Mouse (Mus musculus) neural tube, embryonic 15.5 days (tissue): ENCODE data around the gene Gm21992. TPM values are rescaled to one million over a fixed set of nuclear protein-coding genes. Genes with fewer than 3 reads are reported as not detected.

Experiments used
- ATAC-seq: fragments of 200-750 bp; cut with Nextera tagmentation; 2 replicates; pipeline ENCODE4 v1.8.0; 2017; ENCODE audit warnings: mild to moderate bottlenecking, moderate TSS enrichment, moderate library complexity; ENCODE audit not compliant: low FRiP score
- H3K27ac ChIP-seq: fragments of 300-500 bp; sonication (generic); replicated peaks from 2 replicates; pipeline ENCODE4 v1.5.1; 2015; ENCODE audit warnings: mild to moderate bottlenecking, inconsistent platforms
- H3K27me3 ChIP-seq: fragments of 300-500 bp; sonication (generic); replicated peaks from 2 replicates; pipeline ENCODE4 v1.6.1; 2015; ENCODE audit warnings: inconsistent platforms
- H3K36me3 ChIP-seq: fragments of 300-500 bp; sonication (generic); 2 replicates; pipeline ENCODE4 v1.6.1; 2015; ENCODE audit warnings: inconsistent platforms
- H3K4me1 ChIP-seq: fragments of 300-500 bp; sonication (generic); 2 replicates; pipeline ENCODE4 v1.6.1; 2015; ENCODE audit warnings: inconsistent platforms
- H3K4me2 ChIP-seq: fragments of 300-500 bp; sonication (generic); 2 replicates; pipeline ENCODE4 v1.6.1; 2015; ENCODE audit warnings: inconsistent platforms, mild to moderate bottlenecking, moderate library complexity
- H3K4me3 ChIP-seq: fragments of 300-500 bp; sonication (generic); replicated peaks from 2 replicates; pipeline ENCODE4 v1.5.1; 2015; ENCODE audit warnings: mild to moderate bottlenecking, inconsistent platforms
- H3K9ac ChIP-seq: fragments of 300-500 bp; sonication (generic); replicated peaks from 2 replicates; pipeline ENCODE4 v1.6.1; 2015; ENCODE audit warnings: mild to moderate bottlenecking, inconsistent platforms
- H3K9me3 ChIP-seq: fragments of 300-500 bp; sonication (generic); replicated peaks from 2 replicates; pipeline ENCODE4 v1.6.1; 2016; ENCODE audit warnings: inconsistent platforms
- WGBS: fragments of 180-500 bp; shearing (Covaris S2); methylation state at CpG from one replicate; pipeline ENCODE4 v1.1.7; 2015; ENCODE audit warnings: mixed read lengths; 5-methylcytosine and 5-hydroxymethylcytosine counted together
- polyA plus RNA-seq: library from polyadenylated mRNA; unstranded; fragments of >200 nt; fragmentation: Nextera tagmentation; extraction: Ambion mirVana; gene quantifications from 2 replicates; pipeline ENCODE4 v1.2.1, GENCODE M21; 2015

Gene Gm21992
- polyA plus RNA-seq, 1 experiment from 2014 or later: 14.8 TPM

- WGBS: 91% methylated on average over 14 of the region's 14 CpGs
- no peak for ATAC-seq
- Histone ChIP-seq H3K4me2 (no peak overlapping the region), H3K9ac (no peak overlapping the region), H3K27ac (no peak overlapping the region), H3K4me1 (no peaks in the 10 kb centered on the region), H3K9me3 (no peaks in the 10 kb centered on the region), H3K36me3 (peaks cover 90% of the 10 kb centered on the region), H3K27me3 (no peaks in the 10 kb centered on the region), H3K4me3 (no peak overlapping the region)
Observed at GRCm38 (mm10) chr19:4746611-4747010, 64.8 kb downstream of the Gm21992 start.

GRCm38 (mm10) chr19:4745681-4746080, 65.7 kb downstream of the Gm21992 start:
- H3K4me2 ChIP-seq: no peak overlapping the region

GRCm38 (mm10) chr19:4745057-4745456, 66.4 kb downstream of the Gm21992 start:
- H3K9ac ChIP-seq: no peak overlapping the region

More at GRCm38 (mm10) chr19:4745681-4746080, 65.7 kb downstream of the Gm21992 start:
- no peaks in the 10 kb centered on the region for H3K27me3 ChIP-seq
- H3K9me3 ChIP-seq: no peaks in the 10 kb centered on the region
- H3K9ac ChIP-seq: no peak overlapping the region
- WGBS: 93% methylated on average over 10 of the region's 10 CpGs
- H3K4me1 ChIP-seq: no peaks in the 10 kb centered on the region
- H3K4me3 ChIP-seq: no peak overlapping the region
- H3K27ac ChIP-seq: no peak overlapping the region
- H3K36me3 ChIP-seq: peaks cover 91% of the 10 kb centered on the region
- ATAC-seq: no peak

GRCm38 (mm10) chr19:4744026-4744425, 67.4 kb downstream of the Gm21992 start:
- peaks cover 91% of the 10 kb centered on the region for H3K36me3 ChIP-seq
- no peak overlapping the region for H3K4me3 ChIP-seq
- no peak overlapping the region for H3K9ac ChIP-seq
- H3K27me3 ChIP-seq: no peaks in the 10 kb centered on the region
- H3K4me1 ChIP-seq: no peaks in the 10 kb centered on the region
- H3K9me3 ChIP-seq: no peaks in the 10 kb centered on the region
- no peak overlapping the region for H3K4me2 ChIP-seq
- H3K27ac ChIP-seq: no peak overlapping the region
- 86% methylated on average over 14 of the region's 14 CpGs for WGBS
- ATAC-seq: no peak

More at GRCm38 (mm10) chr19:4745057-4745456, 66.4 kb downstream of the Gm21992 start:
- Histone ChIP-seq H3K9me3 (no peaks in the 10 kb centered on the region), H3K4me2 (no peak overlapping the region), H3K27me3 (no peaks in the 10 kb centered on the region), H3K27ac (no peak overlapping the region), H3K36me3 (peaks cover 91% of the 10 kb centered on the region), H3K4me3 (no peak overlapping the region), H3K4me1 (no peaks in the 10 kb centered on the region)
- 70% methylated on average over 9 of the region's 9 CpGs for WGBS
- ATAC-seq: no peak

GRCm38 (mm10) chr19:4743524-4743923, 67.9 kb downstream of the Gm21992 start:
- Histone ChIP-seq H3K4me1 (no peaks in the 10 kb centered on the region), H3K4me3 (no peak overlapping the region), H3K9ac (no peak overlapping the region), H3K27ac (no peak overlapping the region), H3K27me3 (no peaks in the 10 kb centered on the region), H3K9me3 (no peaks in the 10 kb centered on the region), H3K4me2 (no peak overlapping the region), H3K36me3 (peaks cover 89% of the 10 kb centered on the region)
- 41% methylated on average over 5 of the region's 5 CpGs for WGBS
- no peak for ATAC-seq

GRCm38 (mm10) chr19:4742229-4742628, 69.2 kb downstream of the Gm21992 start:
- H3K9ac ChIP-seq: no peak overlapping the region
- 90% methylated on average over 6 of the region's 6 CpGs for WGBS

GRCm38 (mm10) chr19:4741482-4741881, 69.9 kb downstream of the Gm21992 start:
- H3K9ac ChIP-seq: no peak overlapping the region
- no peaks in the 10 kb centered on the region for H3K9me3 ChIP-seq
- H3K27me3 ChIP-seq: no peaks in the 10 kb centered on the region
- no peak for ATAC-seq
- H3K27ac ChIP-seq: no peak overlapping the region
- no peaks in the 10 kb centered on the region for H3K4me1 ChIP-seq
- H3K36me3 ChIP-seq: peaks cover 88% of the 10 kb centered on the region
- no peak overlapping the region for H3K4me2 ChIP-seq
- no peak overlapping the region for H3K4me3 ChIP-seq
- WGBS: 83% methylated on average over 10 of the region's 10 CpGs

More at GRCm38 (mm10) chr19:4742229-4742628, 69.2 kb downstream of the Gm21992 start:
- ATAC-seq: no peak
- Histone ChIP-seq H3K27me3 (no peaks in the 10 kb centered on the region), H3K4me1 (no peaks in the 10 kb centered on the region), H3K9me3 (no peaks in the 10 kb centered on the region), H3K36me3 (peaks cover 89% of the 10 kb centered on the region), H3K4me3 (no peak overlapping the region), H3K4me2 (no peak overlapping the region), H3K27ac (no peak overlapping the region)

GRCm38 (mm10) chr19:4739762-4740161, 71.7 kb downstream of the Gm21992 start:
- Histone ChIP-seq H3K9ac (no peak overlapping the region), H3K4me3 (no peak overlapping the region), H3K4me1 (no peaks in the 10 kb centered on the region), H3K4me2 (no peak overlapping the region), H3K36me3 (peaks cover 83% of the 10 kb centered on the region), H3K27ac (no peak overlapping the region), H3K27me3 (no peaks in the 10 kb centered on the region), H3K9me3 (no peaks in the 10 kb centered on the region)
- ATAC-seq: no peak
- 94% methylated on average over 5 of the region's 5 CpGs for WGBS

- WGBS: 91% methylated on average over 11 of the region's 11 CpGs
- no peak overlapping the region for H3K27ac ChIP-seq
- no peaks in the 10 kb centered on the region for H3K9me3 ChIP-seq
- H3K27me3 ChIP-seq: no peaks in the 10 kb centered on the region
- no peaks in the 10 kb centered on the region for H3K4me1 ChIP-seq
- H3K4me2 ChIP-seq: no peak overlapping the region
- H3K9ac ChIP-seq: no peak overlapping the region
- no peak for ATAC-seq
- H3K4me3 ChIP-seq: no peak overlapping the region
- H3K36me3 ChIP-seq: peaks cover 84% of the 10 kb centered on the region
Observed at GRCm38 (mm10) chr19:4739053-4739452, 72.4 kb downstream of the Gm21992 start.

GRCm38 (mm10) chr19:4737866-4738265, 73.5 kb downstream of the Gm21992 start:
- Histone ChIP-seq H3K4me2 (no peak overlapping the region), H3K27ac (no peak overlapping the region), H3K27me3 (no peaks in the 10 kb centered on the region), H3K9ac (no peak overlapping the region), H3K4me3 (no peak overlapping the region), H3K4me1 (no peaks in the 10 kb centered on the region), H3K36me3 (peaks cover 89% of the 10 kb centered on the region), H3K9me3 (no peaks in the 10 kb centered on the region)
- no peak for ATAC-seq
- 84% methylated on average over 13 of the region's 13 CpGs for WGBS

- Histone ChIP-seq H3K9ac (no peak overlapping the region), H3K27ac (no peak overlapping the region), H3K4me2 (no peak overlapping the region), H3K4me1 (no peaks in the 10 kb centered on the region), H3K4me3 (no peak overlapping the region), H3K27me3 (no peaks in the 10 kb centered on the region), H3K9me3 (no peaks in the 10 kb centered on the region), H3K36me3 (peaks cover 84% of the 10 kb centered on the region)
- WGBS: 94% methylated on average over 3 of the region's 3 CpGs
- no peak for ATAC-seq
Observed at GRCm38 (mm10) chr19:4733052-4733451, 78.4 kb downstream of the Gm21992 start.

- no peaks in the 10 kb centered on the region for H3K9me3 ChIP-seq
- ATAC-seq: no peak
- no peak overlapping the region for H3K9ac ChIP-seq
- H3K4me3 ChIP-seq: no peak overlapping the region
- H3K4me1 ChIP-seq: no peaks in the 10 kb centered on the region
- H3K36me3 ChIP-seq: peaks cover 86% of the 10 kb centered on the region
- 92% methylated on average over 9 of the region's 9 CpGs for WGBS
- no peak overlapping the region for H3K27ac ChIP-seq
- no peak overlapping the region for H3K4me2 ChIP-seq
- H3K27me3 ChIP-seq: no peaks in the 10 kb centered on the region
Observed at GRCm38 (mm10) chr19:4729186-4729585, 82.2 kb downstream of the Gm21992 start.
